Mouse (Mus musculus) neural tube, embryonic 14.5 days (tissue): ENCODE results near the gene Uqcrq. TPM values are rescaled to one million over a fixed set of nuclear protein-coding genes. Genes with fewer than 3 reads are reported as not detected.

Experiments used
- ATAC-seq: fragments of 200-750 bp; cut with Nextera tagmentation; 2 replicates; pipeline ENCODE4 v1.8.0; 2017; ENCODE audit warnings: low read depth, mild to moderate bottlenecking, moderate TSS enrichment, moderate library complexity
- H3K27ac ChIP-seq: fragments of 300-500 bp; sonication (generic); 2 replicates; pipeline ENCODE4 v1.5.1; 2014; ENCODE audit warnings: low read depth, mild to moderate bottlenecking, control low read depth, low read length, moderate library complexity, mixed read lengths
- H3K27me3 ChIP-seq: fragments of 300-500 bp; sonication (generic); 2 replicates; pipeline ENCODE4 v1.6.1; 2014; ENCODE audit warnings: low read length; ENCODE audit not compliant: control insufficient read depth, insufficient read depth
- H3K36me3 ChIP-seq: fragments of 300-500 bp; sonication (generic); 2 replicates; pipeline ENCODE4 v1.6.1; 2014; ENCODE audit warnings: low read length, mixed read lengths; ENCODE audit not compliant: control insufficient read depth, insufficient read depth
- H3K4me1 ChIP-seq: fragments of 300-500 bp; sonication (generic); 2 replicates; pipeline ENCODE4 v1.6.1; 2014; ENCODE audit warnings: low read length; ENCODE audit not compliant: control insufficient read depth, insufficient read depth
- H3K4me2 ChIP-seq: fragments of 300-500 bp; sonication (generic); 2 replicates; pipeline ENCODE4 v1.6.1; 2014; ENCODE audit warnings: mild to moderate bottlenecking, low read depth, low read length, control low read depth
- H3K4me3 ChIP-seq: fragments of 300-500 bp; sonication (generic); 2 replicates; pipeline ENCODE4 v1.5.1; 2014; ENCODE audit warnings: low read depth, low read length, control low read depth, mixed read lengths
- H3K9ac ChIP-seq: fragments of 300-500 bp; sonication (generic); replicated peaks from 2 replicates; pipeline ENCODE4 v1.6.1; 2014; ENCODE audit warnings: low read depth, mild to moderate bottlenecking, control low read depth, low read length, mixed read lengths
- H3K9me3 ChIP-seq: fragments of 300-500 bp; sonication (generic); 2 replicates; pipeline ENCODE4 v1.6.1; 2016; ENCODE audit warnings: low read length; ENCODE audit not compliant: control insufficient read depth
- WGBS: fragments of 180-500 bp; shearing (Covaris S2); extraction: QIAGEN DNeasy Blood & Tissue Kit; methylation state at CpG from one replicate; pipeline ENCODE4 v1.1.7; 2014; 5-methylcytosine and 5-hydroxymethylcytosine counted together
- microRNA-seq: library from miRNA; unstranded; fragments of <30 nt; microRNA quantifications from one replicate; pipeline ENCODE4, GENCODE M21; 2016
- polyA plus RNA-seq: library from polyadenylated mRNA; unstranded; fragments of >200 nt; fragmentation: Nextera tagmentation; extraction: Ambion mirVana; gene quantifications from 2 replicates; pipeline ENCODE4 v1.2.1, GENCODE M21; 2014

The Uqcrq gene
- polyA plus RNA-seq, 1 experiment from 2014 or later = 826 TPM

- no peak overlapping the region for H3K9ac ChIP-seq
- no peaks in the 10 kb centered on the region for H3K9me3 ChIP-seq
- H3K36me3 ChIP-seq = peaks cover 32% of the 10 kb centered on the region
- no peak overlapping the region for H3K4me2 ChIP-seq
- ATAC-seq = no peak
- no peaks in the 10 kb centered on the region for H3K4me1 ChIP-seq
- no peaks in the 10 kb centered on the region for H3K27me3 ChIP-seq
- no peak overlapping the region for H3K27ac ChIP-seq
- WGBS = 92% methylated on average over 1 of the region's 1 CpGs
- no peak overlapping the region for H3K4me3 ChIP-seq
These were observed 36.8 kb downstream of the Uqcrq start for GRCm38 (mm10) chr11:53393856-53394255.

DNA sequence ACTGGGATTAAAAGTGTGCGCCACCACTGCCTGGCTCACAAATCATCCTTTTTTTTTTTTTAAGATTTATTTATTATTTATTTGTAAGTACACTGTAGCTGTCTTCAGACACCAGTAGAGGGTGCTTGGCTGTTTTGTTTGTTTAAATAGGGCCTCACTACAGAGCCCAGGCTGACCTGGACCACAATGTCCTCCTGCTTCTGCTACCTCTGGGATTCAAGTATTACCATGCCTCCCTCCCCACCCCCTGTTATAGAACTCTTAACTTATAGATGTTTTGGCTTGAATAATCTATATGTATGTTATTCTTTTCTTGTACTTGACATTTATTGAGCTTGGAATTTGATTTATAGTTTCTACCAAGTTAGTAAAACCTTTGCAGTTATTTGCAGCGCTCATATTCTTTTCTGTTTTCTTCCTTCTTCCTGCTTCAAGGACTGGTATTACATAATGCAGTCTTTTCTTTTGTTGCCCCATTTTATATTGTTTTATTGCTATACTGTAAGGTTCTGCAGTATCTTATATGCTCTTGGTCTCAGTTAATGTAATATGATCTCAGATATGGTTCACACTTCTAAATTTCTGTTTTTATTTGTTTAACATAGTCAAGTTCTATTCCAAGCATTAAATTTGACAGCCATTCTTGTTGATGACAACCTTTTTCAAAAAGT is 46.7 kb downstream of the Uqcrq start:
- peaks cover 6% of the 10 kb centered on the region; the same call in 1 of the 2 replicates for H3K36me3 ChIP-seq
- no peaks in the 10 kb centered on the region for H3K9me3 ChIP-seq
- H3K4me3 ChIP-seq = no peak overlapping the region
- no peak overlapping the region for H3K27ac ChIP-seq
- H3K27me3 ChIP-seq = no peaks in the 10 kb centered on the region
- H3K4me1 ChIP-seq = no peaks in the 10 kb centered on the region
- WGBS = 90% methylated on average over 2 of the region's 2 CpGs
- no peak overlapping the region for H3K9ac ChIP-seq
- no peak overlapping the region for H3K4me2 ChIP-seq
- ATAC-seq = no peak

DNA sequence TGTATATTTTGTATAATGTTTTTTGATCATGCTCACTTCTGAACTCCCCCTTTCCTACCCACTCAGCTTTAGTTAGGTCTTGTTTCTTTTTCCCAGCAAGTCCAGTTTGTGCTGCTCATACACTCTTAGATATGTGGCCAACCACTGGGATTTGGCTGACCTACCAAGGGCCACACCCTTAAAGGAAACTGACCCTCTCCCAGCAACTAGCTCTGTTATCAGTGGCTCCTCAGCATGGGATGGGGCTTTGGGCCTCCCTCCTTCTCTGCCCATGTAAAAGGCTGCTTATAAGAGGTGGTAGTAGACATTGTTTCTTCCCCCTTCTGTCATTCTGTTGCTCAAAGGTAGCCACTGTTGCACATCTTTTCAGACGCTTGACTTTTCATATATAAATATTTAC is 51.7 kb downstream of the Uqcrq start:
- H3K9me3 ChIP-seq = no peaks in the 10 kb centered on the region
- no peak overlapping the region for H3K9ac ChIP-seq
- no peak for ATAC-seq
- H3K4me1 ChIP-seq = no peaks in the 10 kb centered on the region
- no peak overlapping the region for H3K4me3 ChIP-seq
- 83% methylated on average over 1 of the region's 1 CpGs for WGBS
- H3K4me2 ChIP-seq = no peak overlapping the region
- no peak overlapping the region for H3K27ac ChIP-seq
- no peaks in the 10 kb centered on the region for H3K27me3 ChIP-seq
- peaks cover 14% of the 10 kb centered on the region for H3K36me3 ChIP-seq

Small RNAs within 50 kb of the gene (microRNA-seq; reads per million reads assigned to microRNA genes)
- gene Mir6920 = not detected

Other genes starting within 250 kb of the Uqcrq start
- gene Hspa4, start 130.4 kb downstream of the Uqcrq start, polyA plus RNA-seq = 51.7 and 53.8 TPM in 2 replicates
- gene Zcchc10, start 106.2 kb downstream of the Uqcrq start, polyA plus RNA-seq = 16.8 and 18.7 TPM in 2 replicates
- 59.2 and 95.0 TPM in 2 replicates for gene Aff4, start 80.0 kb downstream of the Uqcrq start, polyA plus RNA-seq
- gene Leap2, start 7.7 kb downstream of the Uqcrq start, polyA plus RNA-seq = not detected in 2 replicates
- 3.4 and 5.3 TPM in 2 replicates for gene Gdf9, start 192 bp upstream of the Uqcrq start, polyA plus RNA-seq
- 0.14 TPM in 1 of 2 replicates, not detected in the other for gene Gm10447, start 26.3 kb upstream of the Uqcrq start, polyA plus RNA-seq
- gene Shroom1, start 26.4 kb upstream of the Uqcrq start, polyA plus RNA-seq = 1.8 and 2.9 TPM in 2 replicates
- gene Gm9837, start 39.6 kb upstream of the Uqcrq start, polyA plus RNA-seq = not detected in 2 replicates
- 0.23 TPM in 1 of 2 replicates, not detected in the other for gene Gm9945, start 49.3 kb upstream of the Uqcrq start, polyA plus RNA-seq
- gene Sowaha, start 49.4 kb upstream of the Uqcrq start, polyA plus RNA-seq = 0.66 and 1.1 TPM in 2 replicates
- gene Sept8, start 88.4 kb upstream of the Uqcrq start, polyA plus RNA-seq = 20.5 and 25.0 TPM in 2 replicates
- gene Kif3a, start 136.5 kb upstream of the Uqcrq start, polyA plus RNA-seq = 280 and 308 TPM in 2 replicates
- gene Il4, start 187.8 kb upstream of the Uqcrq start, polyA plus RNA-seq = 7.6 and 8.1 TPM in 2 replicates
- not detected in 2 replicates for gene Il13, start 203.9 kb upstream of the Uqcrq start, polyA plus RNA-seq